Mouse (Mus musculus): ENCODE measurements at regions not wholly inside any gene's neighbourhood (a gene's known extent, or its start where the extent isn't known, plus 50 kb on each side); places are given as distances from the start of the nearest gene placed in this dataset.

DNA sequence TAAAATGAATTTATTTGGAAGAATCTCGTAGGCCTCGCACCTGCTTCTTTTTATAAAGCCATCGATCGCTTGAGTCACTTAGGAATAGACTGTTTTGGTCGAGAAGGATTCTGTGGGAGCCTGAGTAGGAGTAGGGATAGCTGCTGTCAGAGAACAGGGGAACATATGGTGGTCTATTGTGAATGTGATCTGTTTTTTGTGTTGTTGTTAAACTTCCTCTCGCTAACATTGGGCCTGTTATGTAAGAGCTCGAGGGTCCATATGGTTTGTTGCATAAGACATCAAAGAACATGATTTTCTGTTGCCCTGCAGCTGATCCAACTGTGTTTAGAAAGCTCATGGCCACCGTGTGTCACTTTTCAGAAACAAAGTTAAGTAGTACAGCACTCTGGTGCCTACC, 126.9 kb upstream of the Jun start:
- no peaks in the 10 kb centered on the region for H3K27me3 ChIP-seq (ENCODE audit: control insufficient read depth, insufficient read depth, low read length)
- TF ChIP-seq POLR2A (IDR thresholded peaks at IDR 0.05; ENCODE audit: insufficient read depth, low read depth, low read length) (no peak), EP300 (IDR thresholded peaks at IDR 0.05; ENCODE audit: insufficient read depth, low read depth, low read length) (no peak), CTCF (IDR thresholded peaks at IDR 0.05) (no peak)
- no peaks in the 10 kb centered on the region for H3K79me2 ChIP-seq (replicated peaks; ENCODE audit: control insufficient read depth, insufficient read depth, low read length)
- H3K4me3 ChIP-seq = no peak overlapping the region
- H3K9ac ChIP-seq (ENCODE audit: low read depth, low read length) = no peak overlapping the region
- no peak overlapping the region for H3K27ac ChIP-seq
- no peaks in the 10 kb centered on the region for H3K4me1 ChIP-seq (ENCODE audit: control insufficient read depth, insufficient read depth, low read length)
- DNase-seq = no peak
- intact Hi-C loops (cut with DNase I) = no loop called here
- no peaks in the 10 kb centered on the region for H3K36me3 ChIP-seq (ENCODE audit: control insufficient read depth, insufficient read depth, low read length)
- 82% methylated on average over 8 of the region's 8 CpGs for WGBS

DNA sequence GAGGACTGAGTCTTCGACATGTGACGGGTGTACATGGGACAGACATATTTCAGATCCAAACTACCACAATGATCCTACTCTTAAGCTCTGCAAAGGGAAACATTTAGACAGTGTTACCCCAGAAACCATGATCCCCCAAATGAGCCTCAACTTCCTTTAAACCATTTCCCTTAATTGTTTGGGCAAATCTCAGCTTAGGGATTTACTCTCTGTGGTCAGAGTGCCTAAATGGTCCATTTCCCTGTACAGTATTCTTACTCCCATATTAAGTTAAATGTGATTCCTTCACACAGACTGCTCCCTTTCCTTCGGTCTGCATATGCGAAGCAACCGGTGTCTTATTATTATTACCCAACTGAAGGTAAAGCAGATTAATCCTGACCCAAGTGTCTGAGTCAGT, 128.4 kb upstream of the Jun start:
- intact Hi-C loops (cut with DNase I) = loop anchor here (5.0 kb wide), 1 partner anchor 173 kb away; no protein-coding TSS in a partner anchor

DNA sequence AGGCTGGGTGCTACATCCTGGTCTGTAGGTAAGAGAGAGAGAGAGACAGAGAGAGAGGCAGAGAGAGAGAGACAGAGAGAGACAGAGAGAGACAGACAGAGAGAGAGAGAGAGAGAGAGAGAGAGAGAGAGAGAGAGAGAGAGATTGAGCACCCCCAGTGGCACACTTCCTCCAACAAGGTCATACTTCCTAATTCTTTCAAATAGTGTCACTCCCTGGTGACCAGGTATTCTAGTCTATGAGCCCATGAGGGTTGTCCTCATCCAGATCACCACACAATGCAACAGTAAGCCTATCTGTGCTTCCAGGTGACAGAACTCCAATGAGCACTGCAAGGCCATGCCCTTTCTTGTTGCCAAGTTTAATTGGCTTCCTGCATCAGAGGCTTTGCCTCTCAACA, 129.0 kb upstream of the Jun start:
- Histone ChIP-seq H3K4me1 (ENCODE audit: control insufficient read depth, insufficient read depth, low read length) (no peaks in the 10 kb centered on the region), H3K36me3 (ENCODE audit: control insufficient read depth, insufficient read depth, low read length) (no peaks in the 10 kb centered on the region), H3K4me3 (no peak overlapping the region), H3K27ac (no peak overlapping the region), H3K27me3 (ENCODE audit: control insufficient read depth, insufficient read depth, low read length) (no peaks in the 10 kb centered on the region), H3K9ac (ENCODE audit: low read depth, low read length) (no peak overlapping the region), H3K79me2 (replicated peaks; ENCODE audit: control insufficient read depth, insufficient read depth, low read length) (no peaks in the 10 kb centered on the region)
- intact Hi-C loops (cut with DNase I) = loop anchor here (5.0 kb wide), 1 partner anchor 174 kb away; no protein-coding TSS in a partner anchor
- DNase-seq = no peak
- TF ChIP-seq CTCF (IDR thresholded peaks at IDR 0.05) = no peak
- no peak for TF ChIP-seq EP300 (IDR thresholded peaks at IDR 0.05; ENCODE audit: insufficient read depth, low read depth, low read length)
- no peak for TF ChIP-seq POLR2A (IDR thresholded peaks at IDR 0.05; ENCODE audit: insufficient read depth, low read depth, low read length)

More for the DNA sequence above, 128.4 kb upstream of the Jun start:
- no peak overlapping the region for H3K9ac ChIP-seq (ENCODE audit: low read depth, low read length)
- no peaks in the 10 kb centered on the region for H3K27me3 ChIP-seq (ENCODE audit: control insufficient read depth, insufficient read depth, low read length)
- WGBS = 97% methylated on average over 5 of the region's 5 CpGs
- no peaks in the 10 kb centered on the region for H3K4me1 ChIP-seq (ENCODE audit: control insufficient read depth, insufficient read depth, low read length)
- no peaks in the 10 kb centered on the region for H3K79me2 ChIP-seq (replicated peaks; ENCODE audit: control insufficient read depth, insufficient read depth, low read length)
- no peak overlapping the region for H3K4me3 ChIP-seq
- H3K27ac ChIP-seq = no peak overlapping the region
- TF ChIP-seq CTCF (IDR thresholded peaks at IDR 0.05) (no peak), POLR2A (IDR thresholded peaks at IDR 0.05; ENCODE audit: insufficient read depth, low read depth, low read length) (no peak), EP300 (IDR thresholded peaks at IDR 0.05; ENCODE audit: insufficient read depth, low read depth, low read length) (no peak)
- DNase-seq = no peak
- no peaks in the 10 kb centered on the region for H3K36me3 ChIP-seq (ENCODE audit: control insufficient read depth, insufficient read depth, low read length)

DNA sequence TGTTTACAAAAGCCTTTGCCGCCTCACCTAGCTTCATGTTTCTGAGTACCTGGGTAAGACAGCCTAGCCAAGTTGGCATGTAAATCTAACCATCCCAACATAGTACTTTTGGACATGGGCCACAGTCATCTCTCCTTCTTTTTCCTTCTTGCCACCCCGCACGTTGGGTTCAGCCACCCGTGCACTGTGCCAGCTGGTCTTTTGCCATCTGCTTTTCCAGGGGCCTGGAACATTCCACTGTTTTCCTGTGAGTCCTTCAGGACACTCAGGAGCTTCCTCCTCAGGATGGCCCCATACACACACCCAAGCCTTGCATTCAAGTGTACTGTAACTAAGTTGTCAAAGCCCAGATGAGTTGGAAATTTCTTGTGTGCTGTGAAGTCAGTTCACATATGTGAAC, 132.2 kb upstream of the Jun start:
- H3K4me3 ChIP-seq = no peak overlapping the region
- 44% methylated on average over 4 of the region's 4 CpGs for WGBS
- no peak overlapping the region for H3K9ac ChIP-seq (ENCODE audit: low read depth, low read length)
- H3K36me3 ChIP-seq (ENCODE audit: control insufficient read depth, insufficient read depth, low read length) = no peaks in the 10 kb centered on the region
- H3K27me3 ChIP-seq (ENCODE audit: control insufficient read depth, insufficient read depth, low read length) = no peaks in the 10 kb centered on the region
- intact Hi-C loops (cut with DNase I) = loop anchor here (5.0 kb wide), 1 partner anchor 177 kb away; no protein-coding TSS in a partner anchor
- no peak overlapping the region for H3K27ac ChIP-seq
- H3K79me2 ChIP-seq (replicated peaks; ENCODE audit: control insufficient read depth, insufficient read depth, low read length) = no peaks in the 10 kb centered on the region
- H3K4me1 ChIP-seq (ENCODE audit: control insufficient read depth, insufficient read depth, low read length) = no peaks in the 10 kb centered on the region
- no peak for TF ChIP-seq CTCF (IDR thresholded peaks at IDR 0.05)
- DNase-seq = no peak

DNA sequence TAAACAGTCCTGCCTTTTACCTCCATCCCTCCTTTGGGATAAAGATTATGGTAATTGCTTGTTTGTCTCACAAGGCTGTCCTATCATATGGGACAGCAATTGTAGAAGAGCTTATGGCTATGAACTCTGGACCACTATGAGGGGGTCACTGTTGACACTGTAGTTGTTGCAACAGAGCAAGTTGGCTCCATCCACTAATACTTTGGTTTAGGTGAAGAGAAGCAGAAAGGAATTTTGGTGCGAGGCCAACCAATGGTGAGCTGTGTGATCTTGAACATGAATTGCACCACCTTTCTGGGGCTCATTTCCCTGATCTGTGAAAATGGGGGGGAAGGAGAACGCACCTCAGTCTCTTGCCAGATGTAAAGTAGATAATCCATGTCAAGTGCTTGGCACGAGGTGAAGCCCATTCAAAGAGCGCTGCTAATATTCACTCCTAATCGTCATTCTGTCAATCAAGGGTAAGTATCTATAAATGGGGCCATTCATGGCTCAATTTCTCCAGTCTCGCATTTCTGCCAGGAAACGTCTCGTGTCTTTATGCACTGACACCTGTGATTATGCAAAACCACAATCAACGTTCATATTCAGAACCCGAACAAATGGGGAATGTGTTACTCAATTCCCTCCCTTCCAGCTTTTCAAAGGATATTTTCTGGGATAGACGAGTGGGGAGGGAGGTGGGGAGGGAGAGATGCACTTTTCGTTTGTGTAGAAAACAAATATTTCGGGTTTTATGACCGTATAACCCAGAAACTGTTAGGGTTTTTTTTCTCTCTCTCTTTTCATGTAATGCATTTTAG, 133.3 kb upstream of the Jun start:
- no peak overlapping the region for H3K4me3 ChIP-seq
- H3K9ac ChIP-seq (ENCODE audit: low read depth, low read length) = no peak overlapping the region
- H3K36me3 ChIP-seq (ENCODE audit: control insufficient read depth, insufficient read depth, low read length) = no peaks in the 10 kb centered on the region
- intact Hi-C loops (cut with DNase I) = no loop called here
- H3K27ac ChIP-seq = no peak overlapping the region
- no peak for TF ChIP-seq CTCF (IDR thresholded peaks at IDR 0.05)
- TF ChIP-seq POLR2A (IDR thresholded peaks at IDR 0.05; ENCODE audit: insufficient read depth, low read depth, low read length) = no peak
- TF ChIP-seq EP300 (IDR thresholded peaks at IDR 0.05; ENCODE audit: insufficient read depth, low read depth, low read length) = no peak
- H3K27me3 ChIP-seq (ENCODE audit: control insufficient read depth, insufficient read depth, low read length) = no peaks in the 10 kb centered on the region
- 86% methylated on average over 14 of the region's 14 CpGs for WGBS
- H3K4me1 ChIP-seq (ENCODE audit: control insufficient read depth, insufficient read depth, low read length) = no peaks in the 10 kb centered on the region
- H3K79me2 ChIP-seq (replicated peaks; ENCODE audit: control insufficient read depth, insufficient read depth, low read length) = no peaks in the 10 kb centered on the region
- no peak for DNase-seq

DNA sequence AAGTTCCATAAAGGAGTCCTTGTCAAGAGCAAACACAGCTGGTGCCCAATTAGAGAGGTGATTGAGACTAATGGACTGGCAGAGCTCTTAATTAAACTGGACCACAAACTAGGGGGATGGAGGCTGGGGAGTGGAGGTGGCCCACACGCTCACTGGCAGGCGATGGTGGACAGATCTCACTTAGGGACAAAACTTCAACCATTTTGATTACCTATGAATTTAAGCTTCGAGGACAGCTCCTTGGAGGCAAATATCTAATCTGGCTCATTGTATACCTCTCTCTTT, 133.8 kb upstream of the Jun start:
- no peaks in the 10 kb centered on the region for H3K27me3 ChIP-seq (ENCODE audit: control insufficient read depth, insufficient read depth, low read length)
- no peak overlapping the region for H3K9ac ChIP-seq (ENCODE audit: low read depth, low read length)
- no peak for TF ChIP-seq CTCF (IDR thresholded peaks at IDR 0.05)
- no peak for TF ChIP-seq POLR2A (IDR thresholded peaks at IDR 0.05; ENCODE audit: insufficient read depth, low read depth, low read length)
- no peaks in the 10 kb centered on the region for H3K79me2 ChIP-seq (replicated peaks; ENCODE audit: control insufficient read depth, insufficient read depth, low read length)
- DNase-seq = no peak
- no peaks in the 10 kb centered on the region for H3K4me1 ChIP-seq (ENCODE audit: control insufficient read depth, insufficient read depth, low read length)
- H3K36me3 ChIP-seq (ENCODE audit: control insufficient read depth, insufficient read depth, low read length) = no peaks in the 10 kb centered on the region
- 90% methylated on average over 3 of the region's 3 CpGs for WGBS
- no peak overlapping the region for H3K4me3 ChIP-seq
- intact Hi-C loops (cut with DNase I) = no loop called here
- H3K27ac ChIP-seq = no peak overlapping the region
